Mouse (Mus musculus) cortical plate, adult 2 months (tissue): Measurements from ENCODE around the gene C130032M10Rik.

Experiments used
- CTCF ChIP-seq: fragments of 200-500 bp; IDR thresholded peaks from 2 replicates; pipeline ENCODE4 v1.5.1; 2011; ENCODE audit warnings: mild to moderate bottlenecking, control low read depth, low read length; ENCODE audit not compliant: insufficient read depth; ENCODE audit errors: extremely low read depth
- POLR2A ChIP-seq: fragments of 200-500 bp; IDR thresholded peaks from 2 replicates; pipeline ENCODE4 v1.6.1; 2011; ENCODE audit warnings: mild to moderate bottlenecking, low read length, control low read depth; ENCODE audit not compliant: insufficient read depth; ENCODE audit errors: extremely low read depth

DNA sequence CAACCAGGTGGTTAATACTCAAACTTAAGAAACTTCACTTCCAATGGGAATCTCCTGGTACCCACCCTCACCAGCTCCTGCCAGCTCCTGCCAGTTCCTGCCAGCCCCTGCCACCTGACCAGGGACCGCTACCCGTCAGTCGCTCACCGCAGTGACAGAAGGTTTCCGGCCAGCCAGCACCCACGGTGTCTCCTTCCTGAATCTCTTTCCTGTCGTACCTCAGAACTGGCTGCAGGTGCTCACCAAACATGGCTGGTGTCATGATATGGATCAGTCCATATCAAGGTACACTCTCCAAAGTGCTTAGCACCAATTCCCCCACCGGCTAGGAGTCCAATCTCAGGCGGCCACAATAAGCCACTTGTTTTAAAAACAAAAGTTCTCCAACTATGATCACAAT lies 5.7 kb upstream of the C130032M10Rik start:
- TF ChIP-seq CTCF (no peak), POLR2A (no peak)
